Mouse (Mus musculus) MEL (cell line): ENCODE measurements around the gene Prim2.

Source experiments
- CTCF ChIP-seq, 3 experiments: IDR thresholded peaks in 2 of 3; conservative IDR thresholded peaks in 1 of 3; 2 replicates each; pipeline ENCODE4 v1.5.1; 2011 to 2012; ENCODE audit warnings: low read length in 3 of 3, low read depth in 2 of 3, mild to moderate bottlenecking in 2 of 3, improper control_type of control experiment in 1 of 3, inconsistent platforms in 1 of 3, mixed read lengths in 1 of 3, moderate library complexity in 1 of 3; ENCODE audit not compliant: control insufficient read depth in 1 of 3, insufficient read depth in 1 of 3, poor library complexity in 1 of 3, severe bottlenecking in 1 of 3
- GABPA ChIP-seq: IDR thresholded peaks from 2 replicates; pipeline ENCODE4 v1.6.1; 2012; ENCODE audit warnings: low read depth, mild to moderate bottlenecking, inconsistent platforms, low read length, improper control_type of control experiment, moderate library complexity
- POLR2AphosphoS5 ChIP-seq: IDR thresholded peaks from 2 replicates; pipeline ENCODE4 v1.6.1; 2012; ENCODE audit warnings: low read depth, borderline replicate concordance, mild to moderate bottlenecking, inconsistent platforms, low read length, moderate library complexity, mixed read lengths
- TAL1 ChIP-seq: IDR thresholded peaks from 2 replicates; pipeline ENCODE4 v1.6.1; 2012; ENCODE audit warnings: mild to moderate bottlenecking, inconsistent platforms, low read length, moderate library complexity, mixed read lengths
- TCF12 ChIP-seq: IDR thresholded peaks from 2 replicates; pipeline ENCODE4 v1.6.1; 2014; ENCODE audit warnings: low read depth, mild to moderate bottlenecking, inconsistent platforms, low read length, improper control_type of control experiment, moderate library complexity
- UBTF ChIP-seq: IDR thresholded peaks from 2 replicates; pipeline ENCODE4 v1.6.1; 2012; ENCODE audit warnings: low read depth, mild to moderate bottlenecking, inconsistent platforms, low read length, improper control_type of control experiment, moderate library complexity, borderline replicate concordance; ENCODE audit not compliant: insufficient read depth

DNA sequence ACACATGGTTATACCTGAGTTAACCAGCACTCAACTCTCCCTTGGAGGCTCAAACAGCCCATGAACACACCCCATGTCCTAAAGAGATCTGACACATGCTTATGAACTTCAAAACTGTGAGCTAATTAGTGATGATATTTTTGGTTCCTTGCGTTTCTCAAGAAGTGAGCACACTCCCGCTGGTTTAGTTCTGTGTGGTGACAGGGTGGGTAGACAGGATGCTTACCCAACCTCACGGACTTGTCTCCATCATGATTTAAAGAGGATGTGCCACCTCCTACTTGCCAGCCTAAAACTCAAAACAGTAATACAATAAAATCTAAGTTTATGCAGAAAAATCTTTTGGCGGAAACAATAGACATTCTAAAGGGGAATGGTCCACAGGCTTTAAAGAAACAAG lies 173.5 kb downstream of the Prim2 start:
- TF ChIP-seq CTCF (IDR thresholded peaks at IDR 0.05 in 2 of 3, conservative IDR thresholded peaks at IDR 0.05 in 1 of 3; ENCODE audit: control insufficient read depth in 1 of 3, insufficient read depth in 1 of 3, low read depth in 2 of 3, low read length in 3 of 3, poor library complexity in 1 of 3, severe bottlenecking in 1 of 3): no peak
- no peak for TF ChIP-seq TCF12
- TF ChIP-seq GABPA: no peak
- TF ChIP-seq UBTF: no peak
- TF ChIP-seq TAL1: no peak
- no peak for TF ChIP-seq POLR2AphosphoS5
